Comparison of ENCODE assay signal across 13 mouse cellular contexts in the genomic region with DNA sequence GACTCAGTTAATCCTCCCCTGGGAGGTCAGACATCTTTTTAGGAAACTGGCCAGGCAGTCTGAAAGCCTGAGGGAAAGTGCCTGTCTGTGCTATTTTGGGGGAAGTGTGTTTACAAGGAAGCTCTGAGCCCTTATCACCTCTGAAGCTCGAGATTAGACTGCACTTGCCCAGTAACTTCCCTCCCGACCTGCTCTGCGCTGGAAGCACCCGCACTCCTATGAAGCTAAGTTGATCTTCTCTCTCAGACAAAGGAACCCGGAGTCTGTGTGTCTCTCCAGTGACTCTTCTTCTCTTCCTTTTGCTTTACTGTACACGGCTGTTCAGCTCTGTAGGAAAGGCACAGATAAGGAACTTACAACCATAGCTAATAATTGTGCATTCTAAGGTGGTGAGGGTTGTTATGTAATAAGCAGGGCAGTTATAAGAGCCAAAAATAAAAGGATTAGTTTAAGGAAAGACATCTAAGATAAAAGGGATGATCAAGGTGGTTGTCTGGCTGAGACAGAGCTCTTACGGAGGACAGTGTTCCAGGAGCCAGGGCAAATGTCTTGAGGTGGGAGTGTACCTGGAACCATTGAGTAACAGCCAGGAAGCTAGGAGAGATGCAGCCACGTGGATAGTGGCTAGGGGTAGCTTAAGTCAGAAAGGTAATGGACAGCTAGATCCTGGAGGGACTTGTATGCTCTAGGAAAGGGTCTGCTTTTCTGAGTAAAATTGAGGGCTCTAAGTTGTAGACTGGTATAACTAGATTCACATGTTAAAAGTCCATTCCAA. TPM values are rescaled to one million over a fixed set of nuclear protein-coding genes. Genes with fewer than 3 reads are reported as not detected.
DNase-seq lines count a peak whose midpoint lies in the region; ATAC-seq lines count a peak whose summit lies in the region.
"Had no signal": no experiment of that assay in that cellular context is flagged by ENCODE, and none has a peak within 500 bp of the region (broad histone marks: within the 10 kb centered on the region; RNA-seq: fewer than 3 reads in every experiment).

No protein-coding gene starts in this region.

- H3K27ac ChIP-seq in heart, embryonic 11.5 days (ENCODE audit: low read depth, low read length): peak overlapping the region; percentile 16
- H3K27ac ChIP-seq: hindbrain, embryonic 13.5 days; limb, embryonic 13.5 days had no signal

- H3K4me2 ChIP-seq in heart, embryonic 11.5 days: peak overlapping the region; percentile 34
- H3K4me2 ChIP-seq: hindbrain, embryonic 13.5 days; limb, embryonic 13.5 days had no signal

- intact Hi-C loops in heart, postnatal 25 days (cut with DNase I): no loop called here

- ATAC-seq in heart, embryonic 11.5 days (replicated peaks; ENCODE audit: insufficient number of reproducible peaks, low FRiP score, low TSS enrichment): peak; percentile 79

- H3K9ac ChIP-seq in heart, embryonic 11.5 days (ENCODE audit: low read depth, low read length): no peak overlapping the region
- H3K9ac ChIP-seq: hindbrain, embryonic 13.5 days; limb, embryonic 13.5 days had no signal

- DNase-seq in heart, adult 11 months: peak; percentile 96
- DNase-seq in heart, postnatal 25 days (ENCODE audit: low spot score): no peak
- DNase-seq in liver: peak; percentile 45
- DNase-seq in ovary, postnatal 14 days (ENCODE audit: low spot score): peak; percentile 8
- no peak for DNase-seq in B cell, adult 2 months
- DNase-seq in urinary bladder, postnatal 25 days (ENCODE audit: low spot score): no peak
- DNase-seq in urinary bladder, postnatal 36 days (ENCODE audit: low spot score in 2 of 2): no peak
- DNase-seq: kidney, postnatal 10 days; right cerebral cortex, adult 18-20 months; thymus, adult 2 months had no signal

- WGBS in heart, embryonic 11.5 days (ENCODE audit: insufficient replicate concordance): 14% methylated on average over 8 of the region's 8 CpGs

- H3K36me3 ChIP-seq in heart, embryonic 11.5 days (ENCODE audit: control insufficient read depth, insufficient read depth, low read length): no peaks in the 10 kb centered on the region

- peaks cover 4% of the 10 kb centered on the region; the same call in 1 of the 2 replicates for H3K4me1 ChIP-seq in heart, embryonic 11.5 days (ENCODE audit: control insufficient read depth, insufficient read depth, low read length)
- H3K4me1 ChIP-seq: hindbrain, embryonic 13.5 days; limb, embryonic 13.5 days had no signal

- H3K27me3 ChIP-seq in heart, embryonic 11.5 days (ENCODE audit: control insufficient read depth, insufficient read depth, low read length): no peaks in the 10 kb centered on the region
- H3K27me3 ChIP-seq: hindbrain, embryonic 13.5 days; limb, embryonic 13.5 days had no signal

- no peaks in the 10 kb centered on the region for H3K9me3 ChIP-seq in heart, embryonic 11.5 days (replicated peaks; ENCODE audit: control insufficient read depth, low read length)
- H3K9me3 ChIP-seq: limb, embryonic 13.5 days had no signal

- H3K4me3 ChIP-seq in heart, embryonic 11.5 days (ENCODE audit: low read depth, low read length): no peak overlapping the region
- H3K4me3 ChIP-seq: hindbrain, embryonic 13.5 days; limb, embryonic 13.5 days had no signal

RNA-seq across cellular contexts. Expression of a gene that starts 47.1 kb away (rescaled TPM):
- 10 to 100 TPM; 35.6 to 42.8 TPM for total RNA-seq in heart, postnatal 25 days (2021)
- 66.3 and 78.8 TPM in 2 replicates for polyA plus RNA-seq in heart, embryonic 11.5 days (2014; fragmentation: Nextera tagmentation; extraction: Ambion mirVana)

Comparison
In these comparisons a context has a peak if more than half of its experiments do, and no peak if none do; other contexts are left out.
1. DNase-seq: peak in heart, adult 11 months (single experiment), liver (single experiment) and ovary, postnatal 14 days (single experiment); none in heart, postnatal 25 days (single experiment), B cell, adult 2 months (0 of 2), urinary bladder, postnatal 25 days (single experiment) and urinary bladder, postnatal 36 days (0 of 2).